Mouse (Mus musculus) thymus, adult 18-20 months (tissue): ENCODE measurements around the gene Phc2.

Experiments
- DNase-seq, 2 experiments: peaks; one replicate each; pipeline ENCODE4 v3.0.0; 2022; ENCODE audit warnings: mixed read lengths in 2 of 2

Phc2 gene

DNA sequence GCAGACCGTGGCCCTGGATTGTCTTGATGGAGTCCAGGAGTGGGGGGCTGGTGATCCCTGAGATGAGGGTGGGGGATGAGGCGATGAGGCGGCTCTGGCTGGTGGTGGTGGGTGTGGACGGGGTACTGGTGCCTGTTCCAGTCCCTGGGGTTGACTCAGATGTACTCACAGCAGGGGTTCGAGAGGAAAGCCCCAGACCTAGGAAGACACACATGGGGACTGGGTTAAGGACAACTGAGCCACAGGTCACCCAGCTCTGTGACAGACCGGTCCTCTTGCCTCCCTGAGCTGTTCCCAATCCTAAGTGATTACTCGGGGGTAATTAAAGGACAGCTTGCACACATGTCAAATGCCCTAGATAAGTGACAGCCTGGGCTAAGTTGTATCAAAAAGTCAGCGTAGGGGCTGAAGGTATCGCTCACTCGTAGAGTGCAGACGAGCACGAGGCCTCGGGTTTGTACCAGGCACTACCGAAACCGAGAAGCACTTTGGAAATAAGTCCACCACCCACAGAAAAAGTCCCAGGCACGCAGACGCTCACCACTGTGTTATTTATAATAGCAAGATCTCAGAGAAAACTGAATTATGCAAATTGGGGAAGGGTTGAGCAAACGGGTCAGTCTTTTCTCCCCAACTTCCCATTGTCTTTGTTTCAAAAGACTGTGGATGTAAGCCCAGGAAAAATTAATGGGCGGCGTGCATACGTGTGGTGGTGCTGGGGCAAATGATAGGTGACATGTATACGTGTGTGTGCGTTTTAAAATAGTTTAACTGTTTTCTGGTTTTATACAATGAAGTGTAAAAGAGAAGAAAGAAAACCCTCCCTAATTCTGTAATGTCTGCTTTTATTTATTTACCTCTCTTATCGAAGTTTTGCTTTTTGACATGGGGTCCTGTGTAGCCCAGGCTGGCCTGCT is 132.8 kb downstream of the Phc2 start:
- no peak for DNase-seq

GRCm38 (mm10) chr4:128788108-128788507 is 133.6 kb downstream of the Phc2 start:
- no peak for DNase-seq

DNA sequence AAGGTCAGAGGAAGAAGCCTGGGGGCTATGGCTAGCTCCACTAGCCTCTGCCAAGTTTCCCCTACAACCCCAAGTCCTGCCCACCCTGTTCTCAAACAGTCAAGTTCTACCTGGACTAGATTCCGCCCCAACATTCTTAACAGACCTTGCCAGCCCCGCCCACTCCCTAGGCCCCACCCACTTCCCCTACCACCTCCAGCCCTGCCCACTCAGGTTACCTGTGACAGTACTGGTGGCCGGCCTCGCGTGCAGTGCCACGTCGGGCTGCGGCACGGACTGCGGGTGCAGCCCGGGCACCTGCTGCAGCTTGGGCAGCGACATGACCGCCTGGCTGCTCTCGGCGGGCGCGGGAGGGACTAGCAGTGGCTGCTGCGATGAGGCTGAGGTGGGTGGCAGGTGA is 135.1 kb downstream of the Phc2 start:
- no peak for DNase-seq

GRCm38 (mm10) chr4:128793710-128794109 is 139.2 kb downstream of the Phc2 start:
- DNase-seq = no peak

DNA sequence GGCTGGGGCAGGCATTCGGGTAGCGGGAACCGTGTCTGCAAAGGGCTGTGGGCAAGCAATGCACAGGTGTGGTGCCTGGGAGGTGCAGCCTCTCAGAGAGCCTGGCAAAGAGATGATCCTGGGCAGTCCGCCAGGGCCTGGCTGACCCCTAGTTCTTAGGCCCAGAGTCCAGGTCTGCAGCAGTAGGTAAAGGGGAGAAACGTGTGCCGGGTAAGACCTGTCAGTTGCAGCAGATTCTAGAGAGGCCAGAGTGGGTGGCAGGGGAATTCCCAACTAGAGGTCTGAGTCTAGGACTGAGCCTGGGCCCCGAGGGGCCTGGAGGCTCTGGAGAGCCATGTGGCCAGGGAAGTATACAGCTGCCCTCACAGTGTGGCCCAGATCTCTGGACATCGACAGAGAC is 139.7 kb downstream of the Phc2 start:
- DNase-seq = no peak

GRCm38 (mm10) chr4:128795596-128795995 is 141.1 kb downstream of the Phc2 start:
- DNase-seq = no peak

DNA sequence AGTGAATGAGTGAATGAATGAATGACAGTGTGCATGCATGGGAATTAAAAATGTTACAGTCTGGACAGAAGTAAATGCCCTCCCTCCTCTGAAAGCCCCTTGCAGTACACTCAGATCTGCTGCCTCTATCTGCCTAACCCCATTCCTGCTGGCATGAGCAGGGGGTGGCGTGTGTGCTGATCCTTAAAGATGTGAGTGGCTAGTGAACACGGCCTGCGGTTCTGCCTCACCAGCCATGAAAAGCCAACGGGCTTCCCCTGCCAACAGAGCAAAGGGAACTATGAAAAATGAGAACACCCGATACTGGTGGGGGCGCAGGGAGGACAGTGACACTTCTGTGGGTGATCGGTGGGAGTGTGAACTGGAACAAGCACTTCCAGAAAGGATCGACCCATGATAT is 142.3 kb downstream of the Phc2 start:
- no peak for DNase-seq

GRCm38 (mm10) chr4:128801675-128802465 is 147.4 kb downstream of the Phc2 start:
- no peak for DNase-seq
